Mouse (Mus musculus): ENCODE data around the gene Kif1a. TPM values are rescaled to one million over a fixed set of nuclear protein-coding genes. Genes with fewer than 3 reads are reported as not detected.

The Kif1a gene
- polyA plus RNA-seq, 1 experiment = 0.49 TPM

DNA sequence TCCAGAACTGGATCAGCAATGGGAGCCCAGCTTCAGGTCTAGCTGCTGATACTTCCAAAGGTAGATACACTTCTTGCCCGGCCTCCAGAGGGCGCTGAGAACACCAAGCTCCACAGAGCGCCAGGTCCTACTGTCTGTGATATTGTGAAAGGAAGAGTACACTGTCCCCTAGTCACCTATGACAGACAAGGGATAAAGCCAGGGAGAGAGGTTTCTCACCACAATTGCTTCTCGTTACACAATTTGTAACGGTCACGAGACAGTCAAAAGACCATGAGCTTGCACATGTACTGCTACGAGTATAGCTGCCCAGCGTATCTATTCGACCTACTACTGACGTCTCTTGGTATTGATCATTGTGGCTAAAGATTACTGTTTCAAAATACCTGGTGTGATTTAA is 72.4 kb downstream of the Kif1a start:
- no peak for TF ChIP-seq POLR2A (IDR thresholded peaks at IDR 0.05; ENCODE audit: low read depth, low read length)
- TF ChIP-seq CTCF (IDR thresholded peaks at IDR 0.05; ENCODE audit: extremely low read depth, insufficient read depth, insufficient read length, insufficient replicate concordance) = no peak
- WGBS = 93% methylated on average over 10 of the region's 10 CpGs
- Histone ChIP-seq H3K4me3 (ENCODE audit: extremely low read depth, insufficient read depth, insufficient read length) (no peak overlapping the region), H3K27me3 (ENCODE audit: control insufficient read depth, insufficient read depth, low read length) (no peaks in the 10 kb centered on the region), H3K27ac (ENCODE audit: insufficient read depth, low read length) (no peak overlapping the region), H3K4me1 (ENCODE audit: control insufficient read depth, insufficient read depth, insufficient read length) (no peaks in the 10 kb centered on the region), H3K36me3 (ENCODE audit: control insufficient read depth, insufficient read depth, low read length) (no peaks in the 10 kb centered on the region)
- DNase-seq (ENCODE audit: low read depth in 1 of 2, low spot score in 2 of 2) = no peak

- TF ChIP-seq CTCF (IDR thresholded peaks at IDR 0.05; ENCODE audit: extremely low read depth, insufficient read depth, insufficient read length, insufficient replicate concordance) (no peak), POLR2A (IDR thresholded peaks at IDR 0.05; ENCODE audit: low read depth, low read length) (no peak)
- Histone ChIP-seq H3K27me3 (ENCODE audit: control insufficient read depth, insufficient read depth, low read length) (no peaks in the 10 kb centered on the region), H3K4me3 (ENCODE audit: extremely low read depth, insufficient read depth, insufficient read length) (no peak overlapping the region), H3K27ac (ENCODE audit: insufficient read depth, low read length) (no peak overlapping the region), H3K4me1 (ENCODE audit: control insufficient read depth, insufficient read depth, insufficient read length) (no peaks in the 10 kb centered on the region), H3K36me3 (ENCODE audit: control insufficient read depth, insufficient read depth, low read length) (no peaks in the 10 kb centered on the region)
- DNase-seq (ENCODE audit: low read depth in 1 of 2, low spot score in 2 of 2) = no peak
- 81% methylated on average over 8 of the region's 8 CpGs for WGBS
These were observed 75.2 kb downstream of the Kif1a start for GRCm38 (mm10) chr1:93026600-93026999.

- no peaks in the 10 kb centered on the region for H3K27me3 ChIP-seq (ENCODE audit: control insufficient read depth, insufficient read depth, low read length)
- WGBS = 87% methylated on average over 4 of the region's 4 CpGs
- no peak overlapping the region for H3K27ac ChIP-seq (ENCODE audit: insufficient read depth, low read length)
- no peak for DNase-seq (ENCODE audit: low read depth in 1 of 2, low spot score in 2 of 2)
- no peak overlapping the region for H3K4me3 ChIP-seq (ENCODE audit: extremely low read depth, insufficient read depth, insufficient read length)
- no peaks in the 10 kb centered on the region for H3K36me3 ChIP-seq (ENCODE audit: control insufficient read depth, insufficient read depth, low read length)
- TF ChIP-seq POLR2A (IDR thresholded peaks at IDR 0.05; ENCODE audit: low read depth, low read length) (no peak), CTCF (IDR thresholded peaks at IDR 0.05; ENCODE audit: extremely low read depth, insufficient read depth, insufficient read length, insufficient replicate concordance) (no peak)
- H3K4me1 ChIP-seq (ENCODE audit: control insufficient read depth, insufficient read depth, insufficient read length) = no peaks in the 10 kb centered on the region
These were observed 81.1 kb downstream of the Kif1a start for GRCm38 (mm10) chr1:93020602-93021001.

- WGBS = 81% methylated on average over 10 of the region's 10 CpGs
- Histone ChIP-seq H3K4me3 (ENCODE audit: extremely low read depth, insufficient read depth, insufficient read length) (no peak overlapping the region), H3K27ac (ENCODE audit: insufficient read depth, low read length) (no peak overlapping the region), H3K4me1 (ENCODE audit: control insufficient read depth, insufficient read depth, insufficient read length) (no peaks in the 10 kb centered on the region), H3K36me3 (ENCODE audit: control insufficient read depth, insufficient read depth, low read length) (no peaks in the 10 kb centered on the region), H3K27me3 (ENCODE audit: control insufficient read depth, insufficient read depth, low read length) (no peaks in the 10 kb centered on the region)
- TF ChIP-seq POLR2A (IDR thresholded peaks at IDR 0.05; ENCODE audit: low read depth, low read length) (no peak), CTCF (IDR thresholded peaks at IDR 0.05; ENCODE audit: extremely low read depth, insufficient read depth, insufficient read length, insufficient replicate concordance) (no peak)
- DNase-seq (ENCODE audit: low read depth in 1 of 2, low spot score in 2 of 2) = no peak
These were observed 83.0 kb downstream of the Kif1a start for GRCm38 (mm10) chr1:93018716-93019115.

GRCm38 (mm10) chr1:93015136-93015535 is 86.6 kb downstream of the Kif1a start:
- no peak for TF ChIP-seq POLR2A (IDR thresholded peaks at IDR 0.05; ENCODE audit: low read depth, low read length)
- no peak for TF ChIP-seq CTCF (IDR thresholded peaks at IDR 0.05; ENCODE audit: extremely low read depth, insufficient read depth, insufficient read length, insufficient replicate concordance)
- 70% methylated on average over 2 of the region's 2 CpGs for WGBS
- Histone ChIP-seq H3K27me3 (ENCODE audit: control insufficient read depth, insufficient read depth, low read length) (no peaks in the 10 kb centered on the region), H3K4me3 (ENCODE audit: extremely low read depth, insufficient read depth, insufficient read length) (no peak overlapping the region), H3K36me3 (ENCODE audit: control insufficient read depth, insufficient read depth, low read length) (no peaks in the 10 kb centered on the region), H3K27ac (ENCODE audit: insufficient read depth, low read length) (no peak overlapping the region), H3K4me1 (ENCODE audit: control insufficient read depth, insufficient read depth, insufficient read length) (no peaks in the 10 kb centered on the region)
- no peak for DNase-seq (ENCODE audit: low read depth in 1 of 2, low spot score in 2 of 2)

- H3K4me3 ChIP-seq (ENCODE audit: extremely low read depth, insufficient read depth, insufficient read length) = no peak overlapping the region
- H3K36me3 ChIP-seq (ENCODE audit: control insufficient read depth, insufficient read depth, low read length) = no peaks in the 10 kb centered on the region
- H3K27me3 ChIP-seq (ENCODE audit: control insufficient read depth, insufficient read depth, low read length) = no peaks in the 10 kb centered on the region
- TF ChIP-seq POLR2A (IDR thresholded peaks at IDR 0.05; ENCODE audit: low read depth, low read length) = no peak
- TF ChIP-seq CTCF (IDR thresholded peaks at IDR 0.05; ENCODE audit: extremely low read depth, insufficient read depth, insufficient read length, insufficient replicate concordance) = peak; percentile 57; the same call in 1 of the 2 replicates
- H3K27ac ChIP-seq (ENCODE audit: insufficient read depth, low read length) = no peak overlapping the region
- H3K4me1 ChIP-seq (ENCODE audit: control insufficient read depth, insufficient read depth, insufficient read length) = no peaks in the 10 kb centered on the region
- DNase-seq (ENCODE audit: low read depth in 1 of 2, low spot score in 2 of 2) = peak in 1 of 2 experiments; percentile 61
These were observed 87.3 kb downstream of the Kif1a start for GRCm38 (mm10) chr1:93014460-93014859.

GRCm38 (mm10) chr1:93013367-93013766 is 88.4 kb downstream of the Kif1a start:
- no peaks in the 10 kb centered on the region; the same call in 1 of the 2 replicates for H3K4me1 ChIP-seq (ENCODE audit: control insufficient read depth, insufficient read depth, insufficient read length)
- no peaks in the 10 kb centered on the region for H3K36me3 ChIP-seq (ENCODE audit: control insufficient read depth, insufficient read depth, low read length)
- no peak for DNase-seq (ENCODE audit: low read depth in 1 of 2, low spot score in 2 of 2)
- no peak for TF ChIP-seq POLR2A (IDR thresholded peaks at IDR 0.05; ENCODE audit: low read depth, low read length)
- no peak for TF ChIP-seq CTCF (IDR thresholded peaks at IDR 0.05; ENCODE audit: extremely low read depth, insufficient read depth, insufficient read length, insufficient replicate concordance)
- H3K27me3 ChIP-seq (ENCODE audit: control insufficient read depth, insufficient read depth, low read length) = no peaks in the 10 kb centered on the region
- H3K27ac ChIP-seq (ENCODE audit: insufficient read depth, low read length) = no peak overlapping the region
- WGBS = 71% methylated on average over 4 of the region's 4 CpGs
- no peak overlapping the region for H3K4me3 ChIP-seq (ENCODE audit: extremely low read depth, insufficient read depth, insufficient read length)
